Comparison of ENCODE assay signal across 8 mouse cellular contexts in the genomic region with DNA sequence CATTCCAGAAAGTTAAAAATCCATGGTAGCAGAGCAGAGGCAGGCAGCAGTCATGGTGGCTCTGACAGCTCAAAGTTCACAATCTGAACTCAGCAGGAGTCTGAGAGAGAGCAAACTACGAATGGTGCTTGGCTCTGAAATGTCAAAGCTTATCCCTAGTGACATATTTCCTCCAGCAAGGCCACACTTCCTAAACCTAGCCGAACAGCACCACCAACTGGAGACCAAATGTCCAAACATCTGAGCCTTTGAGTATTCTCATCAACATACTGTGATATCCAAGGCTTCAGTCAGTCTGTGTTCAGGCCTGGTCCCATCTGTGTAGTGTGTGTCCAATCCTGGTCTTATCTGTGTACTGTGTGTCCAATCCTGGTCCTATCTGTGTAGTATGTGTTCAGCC. TPM values are rescaled to one million over a fixed set of nuclear protein-coding genes. Genes with fewer than 3 reads are reported as not detected.
DNase-seq lines count a peak whose midpoint lies in the region; ATAC-seq and TF ChIP-seq lines count a peak whose summit lies in the region.
"Had no signal": no experiment of that assay in that cellular context is flagged by ENCODE, and none has a peak within 500 bp of the region (broad histone marks: within the 10 kb centered on the region; RNA-seq: fewer than 3 reads in every experiment).

No protein-coding gene starts in this region.

- no peak overlapping the region for H3K9ac ChIP-seq in limb, embryonic 11.5 days (ENCODE audit: low read length)
- H3K9ac ChIP-seq: heart, embryonic 15.5 days had no signal

- no peaks in the 10 kb centered on the region for H3K36me3 ChIP-seq in limb, embryonic 11.5 days (ENCODE audit: control insufficient read depth, insufficient read depth, low read length)
- no peaks in the 10 kb centered on the region for H3K36me3 ChIP-seq in limb, embryonic 10.5 days
- H3K36me3 ChIP-seq: heart, embryonic 15.5 days had no signal

- 0 out of 2 replicates have a peak, but pooled peaks have one; percentile 51 for ATAC-seq in limb, embryonic 11.5 days (ENCODE audit: insufficient number of reproducible peaks, low FRiP score, low TSS enrichment, low read depth)
- no peak for ATAC-seq in Patski
- 0 out of 2 replicates have a peak, but pooled peaks have one; percentile 47 for ATAC-seq in monocyte, adult 5-6 weeks (replicated peaks; ENCODE audit: insufficient number of reproducible peaks, low FRiP score, low TSS enrichment, poor library complexity, severe bottlenecking)

- no peak overlapping the region for H3K4me3 ChIP-seq in limb, embryonic 11.5 days (ENCODE audit: low read depth, low read length)
- no peak overlapping the region for H3K4me3 ChIP-seq in limb, embryonic 10.5 days
- H3K4me3 ChIP-seq: heart, embryonic 15.5 days had no signal

- in situ Hi-C loops in Patski (cut with MboI; ENCODE audit: low pct_unique_long_range_greater_than_20kb): no loop called here

- no peak overlapping the region for H3K4me2 ChIP-seq in limb, embryonic 11.5 days (ENCODE audit: low read depth, severe bottlenecking)
- H3K4me2 ChIP-seq: heart, embryonic 15.5 days had no signal

- WGBS in limb, embryonic 11.5 days: 62% methylated on average over 2 of the region's 2 CpGs
- 52% methylated on average over 2 of the region's 2 CpGs for WGBS in limb, embryonic 10.5 days

- peak; percentile 40 for TF ChIP-seq CTCF in Patski (IDR thresholded peaks at IDR 0.05)

- no peaks in the 10 kb centered on the region for H3K9me3 ChIP-seq in limb, embryonic 11.5 days (ENCODE audit: control insufficient read depth, low read length)
- no peaks in the 10 kb centered on the region for H3K9me3 ChIP-seq in limb, embryonic 10.5 days (replicated peaks)
- H3K9me3 ChIP-seq: heart, embryonic 15.5 days had no signal

- CTCF ChIA-PET in Patski (lab: Charles Lee): no interaction called here

- H3K27me3 ChIP-seq in limb, embryonic 11.5 days (ENCODE audit: control insufficient read depth, insufficient read depth, low read length): no peaks in the 10 kb centered on the region
- no peaks in the 10 kb centered on the region for H3K27me3 ChIP-seq in limb, embryonic 10.5 days (ENCODE audit: low read depth, poor library complexity, severe bottlenecking)
- H3K27me3 ChIP-seq in Patski: no peaks in the 10 kb centered on the region
- H3K27me3 ChIP-seq: heart, embryonic 15.5 days had no signal

- no peaks in the 10 kb centered on the region for H3K4me1 ChIP-seq in limb, embryonic 11.5 days (ENCODE audit: control insufficient read depth, insufficient read depth, low read length)
- H3K4me1 ChIP-seq in limb, embryonic 10.5 days: no peaks in the 10 kb centered on the region

- H3K27ac ChIP-seq in limb, embryonic 11.5 days (replicated peaks; ENCODE audit: low read depth, low read length): no peak overlapping the region
- H3K27ac ChIP-seq in limb, embryonic 10.5 days: no peak overlapping the region
- H3K27ac ChIP-seq: heart, embryonic 15.5 days had no signal

- DNase-seq in limb, embryonic 11.5 days (ENCODE audit: low spot score): no peak
- no peak for DNase-seq in limb, embryonic 10.5 days (ENCODE audit: low spot score)
- DNase-seq in Patski (ENCODE audit: low read depth, low spot score): no peak
- DNase-seq in embryo, embryonic 11 days: peak; percentile 47
- peak; percentile 62 for DNase-seq in kidney, postnatal 14 days
- no peak for DNase-seq in left cerebral cortex, adult 11 months (ENCODE audit: low spot score)

- POLR2A ChIA-PET in Patski (lab: Charles Lee): no interaction called here

RNA-seq across cellular contexts. Expression of a gene that starts 49.4 kb away (rescaled TPM):
- polyA plus RNA-seq in limb, embryonic 11.5 days (2014; fragmentation: Nextera tagmentation; extraction: Ambion mirVana): 0.36 and 1.4 TPM in 2 replicates
- polyA plus RNA-seq in limb, embryonic 10.5 days (2016; fragmentation: Nextera tagmentation; extraction: Ambion mirVana): 0.04 and 0.46 TPM in 2 replicates
- polyA plus RNA-seq in Patski (2021): 0.01 TPM
- 0.43 TPM in 1 of 3 replicates, not detected in the others for total RNA-seq in monocyte, adult 5-6 weeks (2017)

Comparison
In these comparisons a context has a peak if more than half of its experiments do, and no peak if none do; other contexts are left out.
1. DNase-seq: peak in embryo, embryonic 11 days (single experiment) and kidney, postnatal 14 days (single experiment); none in limb, embryonic 11.5 days (single experiment), limb, embryonic 10.5 days (single experiment), Patski (single experiment) and left cerebral cortex, adult 11 months (single experiment).